Mouse (Mus musculus) CH12.LX (cell line): ENCODE measurements at regions not wholly inside any gene's neighbourhood (a gene's known extent, or its start where the extent isn't known, plus 50 kb on each side); places are given as distances from the start of the nearest gene placed in this dataset.

Experiments used
- DNase-seq: peaks from one replicate; pipeline ENCODE4 v3.0.0-alpha.2; 2013; ENCODE audit errors: extremely low read depth
- H3K27ac ChIP-seq: 2 replicates; pipeline ENCODE4 v1.5.1; 2012; ENCODE audit warnings: low read depth, mild to moderate bottlenecking, control low read depth, moderate library complexity; ENCODE audit not compliant: insufficient read depth
- H3K27me3 ChIP-seq: replicated peaks from 2 replicates; pipeline ENCODE3; 2012; ENCODE audit warnings: inconsistent platforms
- H3K36me3 ChIP-seq, 2 experiments: replicated peaks in 1 of 2; 2 replicates each; pipeline versions ENCODE3 to v1.6.1; 2012; ENCODE audit warnings: inconsistent platforms in 1 of 2, low read length in 1 of 2, mild to moderate bottlenecking in 1 of 2, mixed read lengths in 1 of 2, moderate library complexity in 1 of 2; ENCODE audit not compliant: control insufficient read depth in 1 of 2, insufficient read depth in 1 of 2
- H3K4me1 ChIP-seq, 2 experiments: 2 replicates each; pipeline ENCODE4 v1.6.1; 2012; ENCODE audit warnings: inconsistent platforms in 1 of 2, moderate library complexity in 1 of 2; ENCODE audit not compliant: insufficient read depth in 2 of 2, control insufficient read depth in 1 of 2
- H3K4me2 ChIP-seq: 2 replicates; pipeline ENCODE4 v1.6.1; 2012; ENCODE audit warnings: low read depth, mild to moderate bottlenecking, control low read depth; ENCODE audit not compliant: poor library complexity, insufficient read depth, severe bottlenecking
- H3K4me3 ChIP-seq, 3 experiments: fragments of 150-350 bp in 1 of 3; sonication (generic) in 1 of 3; replicated peaks in 1 of 3; 2 replicates each; pipeline versions ENCODE3 to v1.5.1; 2011 to 2012; ENCODE audit warnings: low read depth in 2 of 3, low read length in 2 of 3, mild to moderate bottlenecking in 2 of 3, moderate library complexity in 2 of 3, control low read depth in 1 of 3, improper control_type of control experiment in 1 of 3, inconsistent platforms in 1 of 3, mixed read lengths in 1 of 3; ENCODE audit not compliant: poor library complexity in 1 of 3
- H3K79me2 ChIP-seq: replicated peaks from 2 replicates; pipeline ENCODE4 v1.6.1; 2012; ENCODE audit warnings: mild to moderate bottlenecking, moderate library complexity; ENCODE audit not compliant: control insufficient read depth, poor library complexity, insufficient read depth, severe bottlenecking; ENCODE audit errors: extremely low read depth
- H3K9ac ChIP-seq: 2 replicates; pipeline ENCODE4 v1.6.1; 2012; ENCODE audit warnings: low read depth, mild to moderate bottlenecking, control low read depth, moderate library complexity; ENCODE audit not compliant: insufficient read depth
- H3K9me3 ChIP-seq: replicated peaks from 2 replicates; pipeline ENCODE3; 2012; ENCODE audit warnings: low read length, inconsistent platforms, mixed read lengths
- BHLHE40 ChIP-seq: IDR thresholded peaks from 2 replicates; pipeline ENCODE4 v1.6.1; 2011; ENCODE audit warnings: mild to moderate bottlenecking, low read depth, low read length, improper control_type of control experiment
- CHD2 ChIP-seq: IDR thresholded peaks from 2 replicates; pipeline ENCODE4 v1.6.1; 2011; ENCODE audit warnings: low read length, improper control_type of control experiment
- CTCF ChIP-seq, 2 experiments: IDR thresholded peaks in 1 of 2; conservative IDR thresholded peaks in 1 of 2; 2 replicates each; pipeline ENCODE4 v1.5.1; 2011 to 2012; ENCODE audit warnings: low read depth in 2 of 2, low read length in 2 of 2, improper control_type of control experiment in 1 of 2, inconsistent platforms in 1 of 2, mild to moderate bottlenecking in 1 of 2, moderate library complexity in 1 of 2
- E2F4 ChIP-seq: IDR thresholded peaks from 2 replicates; pipeline ENCODE4 v1.6.1; 2011; ENCODE audit warnings: low read depth, low read length, improper control_type of control experiment; ENCODE audit not compliant: insufficient replicate concordance
- ETS1 ChIP-seq: conservative IDR thresholded peaks from 2 replicates; pipeline ENCODE4 v1.6.1; 2012; ENCODE audit warnings: low read depth, mild to moderate bottlenecking, inconsistent platforms, low read length, improper control_type of control experiment, moderate library complexity
- GABPA ChIP-seq: IDR thresholded peaks from 2 replicates; pipeline ENCODE4 v1.6.1; 2012; ENCODE audit warnings: low read depth, low read length, improper control_type of control experiment, inconsistent platforms; ENCODE audit not compliant: insufficient replicate concordance
- JUN ChIP-seq: IDR thresholded peaks from 2 replicates; pipeline ENCODE4 v1.6.1; 2011; ENCODE audit warnings: low read depth, mild to moderate bottlenecking, low read length, improper control_type of control experiment, moderate library complexity; ENCODE audit not compliant: insufficient read depth
- JUND ChIP-seq: conservative IDR thresholded peaks from 2 replicates; pipeline ENCODE4 v1.6.1; 2011; ENCODE audit warnings: low read depth, low read length, improper control_type of control experiment
- KAT2A ChIP-seq: IDR thresholded peaks from 2 replicates; pipeline ENCODE4 v1.6.1; 2012; ENCODE audit warnings: low read length, improper control_type of control experiment, inconsistent platforms; ENCODE audit not compliant: insufficient replicate concordance
- MEF2A ChIP-seq: IDR thresholded peaks from 2 replicates; pipeline ENCODE4 v1.6.1; 2014; ENCODE audit warnings: low read depth, mild to moderate bottlenecking, inconsistent platforms, low read length, improper control_type of control experiment, borderline replicate concordance
- MYC ChIP-seq: IDR thresholded peaks from 2 replicates; pipeline ENCODE4 v1.6.1; 2011; ENCODE audit warnings: low read depth, mild to moderate bottlenecking, improper control_type of control experiment, low read length
- NELFE ChIP-seq: IDR thresholded peaks from 2 replicates; pipeline ENCODE4 v1.6.1; 2011; ENCODE audit warnings: low read depth, low read length, improper control_type of control experiment
- NRF1 ChIP-seq: IDR thresholded peaks from 2 replicates; pipeline ENCODE4 v1.6.1; 2014; ENCODE audit warnings: low read depth, mild to moderate bottlenecking, inconsistent platforms, low read length, improper control_type of control experiment, moderate library complexity
- POLR2A ChIP-seq: IDR thresholded peaks from 2 replicates; pipeline ENCODE4 v1.6.1; 2011; ENCODE audit warnings: low read depth, mild to moderate bottlenecking, improper control_type of control experiment, low read length
- POLR2AphosphoS2 ChIP-seq: IDR thresholded peaks from 2 replicates; pipeline ENCODE4 v1.6.1; 2011; ENCODE audit warnings: low read depth, low read length, improper control_type of control experiment
- RAD21 ChIP-seq: IDR thresholded peaks from 2 replicates; pipeline ENCODE4 v1.6.1; 2011; ENCODE audit warnings: low read depth, mild to moderate bottlenecking, low read length, improper control_type of control experiment, moderate library complexity
- RCOR1 ChIP-seq: conservative IDR thresholded peaks from 2 replicates; pipeline ENCODE4 v1.6.1; 2012; ENCODE audit warnings: low read depth, mild to moderate bottlenecking, inconsistent platforms, low read length, improper control_type of control experiment
- SMC3 ChIP-seq: IDR thresholded peaks from 2 replicates; pipeline ENCODE4 v1.6.1; 2011; ENCODE audit warnings: low read depth, low read length, improper control_type of control experiment
- TBP ChIP-seq: conservative IDR thresholded peaks from 2 replicates; pipeline ENCODE4 v1.6.1; 2011; ENCODE audit warnings: low read depth, low read length, improper control_type of control experiment
- UBTF ChIP-seq: IDR thresholded peaks from 2 replicates; pipeline ENCODE4 v1.6.1; 2012; ENCODE audit warnings: low read depth, mild to moderate bottlenecking, inconsistent platforms, low read length, improper control_type of control experiment, moderate library complexity
- USF1 ChIP-seq: IDR thresholded peaks from 2 replicates; pipeline ENCODE4 v1.6.1; 2014; ENCODE audit warnings: low read depth, mild to moderate bottlenecking, inconsistent platforms, low read length, improper control_type of control experiment
- USF2 ChIP-seq: conservative IDR thresholded peaks from 2 replicates; pipeline ENCODE4 v1.6.1; 2011; ENCODE audit warnings: low read depth, low read length, improper control_type of control experiment
- ZC3H11A ChIP-seq: IDR thresholded peaks from 2 replicates; pipeline ENCODE4 v1.6.1; 2012; ENCODE audit warnings: low read depth, mild to moderate bottlenecking, inconsistent platforms, low read length, improper control_type of control experiment
- ZKSCAN1 ChIP-seq: IDR thresholded peaks from 2 replicates; pipeline ENCODE4 v1.6.1; 2012; ENCODE audit warnings: low read depth, inconsistent platforms, low read length, improper control_type of control experiment, borderline replicate concordance
- ZMIZ1 ChIP-seq: IDR thresholded peaks from 2 replicates; pipeline ENCODE4 v1.6.1; 2012; ENCODE audit warnings: low read depth, mild to moderate bottlenecking, inconsistent platforms, low read length, improper control_type of control experiment
- ZNF384 ChIP-seq: IDR thresholded peaks from 2 replicates; pipeline ENCODE4 v1.6.1; 2012; ENCODE audit warnings: low read depth, low read length, improper control_type of control experiment, inconsistent platforms
- dilution Hi-C: fragments of 300-500 bp; cut with MboI; formaldehyde crosslinking; loops from 2 replicates; pipeline ENCODE4 v1.14.3; 2020; ENCODE audit warnings: low sequenced_read_pairs; ENCODE audit not compliant: extremely low pct_unique_long_range_greater_than_20kb, extremely low pct_ligation_motif_present
- in situ Hi-C: fragments of 300-500 bp; cut with MboI; formaldehyde crosslinking; loops from 3 replicates; pipeline ENCODE4 v1.14.3; 2019; ENCODE audit warnings: low sequenced_read_pairs, low pct_ligation_motif_present, low pct_unique_long_range_greater_than_20kb, mixed read lengths

DNA sequence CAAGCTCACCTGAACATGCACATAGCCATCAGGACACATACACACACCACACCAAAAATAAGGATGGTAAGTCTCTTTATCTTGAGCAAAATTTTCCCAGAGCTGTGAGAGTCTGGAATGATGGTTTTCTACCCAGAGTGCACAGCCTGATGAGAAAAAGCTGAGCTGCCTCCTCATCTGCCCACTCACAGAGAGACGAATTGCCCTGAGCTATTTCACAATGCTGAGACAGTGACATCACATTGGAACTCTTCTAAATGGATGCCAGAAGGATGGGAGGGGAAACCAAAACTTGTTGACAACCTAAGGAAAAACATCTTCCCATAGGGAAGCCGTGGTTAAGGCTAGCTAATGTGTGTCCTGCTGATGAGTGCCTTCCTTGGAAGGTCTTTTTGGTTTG, 84.8 kb downstream of the Insig2 start:
- no peak overlapping the region for H3K4me2 ChIP-seq
- no peak overlapping the region for H3K4me3 ChIP-seq
- H3K27ac ChIP-seq: no peak overlapping the region
- H3K4me1 ChIP-seq: peaks cover 0 to 10% of the 10 kb centered on the region in 2 experiments; a peak in 2 of 4 replicates
- in situ Hi-C loops (no loop called here), dilution Hi-C loops (no loop called here)
- TF ChIP-seq TBP: no peak
- no peak for TF ChIP-seq CTCF (conservative IDR thresholded peaks at IDR 0.05 in 1 of 2, IDR thresholded peaks at IDR 0.05 in 1 of 2; ENCODE audit: low read depth in 2 of 2, low read length in 2 of 2)
- TF ChIP-seq SMC3: no peak
- TF ChIP-seq BHLHE40: no peak
- no peak overlapping the region for H3K9ac ChIP-seq
- no peaks in the 10 kb centered on the region for H3K9me3 ChIP-seq
- no peaks in the 10 kb centered on the region for H3K36me3 ChIP-seq
- no peak for DNase-seq
- H3K27me3 ChIP-seq: no peaks in the 10 kb centered on the region
- H3K79me2 ChIP-seq: no peaks in the 10 kb centered on the region

DNA sequence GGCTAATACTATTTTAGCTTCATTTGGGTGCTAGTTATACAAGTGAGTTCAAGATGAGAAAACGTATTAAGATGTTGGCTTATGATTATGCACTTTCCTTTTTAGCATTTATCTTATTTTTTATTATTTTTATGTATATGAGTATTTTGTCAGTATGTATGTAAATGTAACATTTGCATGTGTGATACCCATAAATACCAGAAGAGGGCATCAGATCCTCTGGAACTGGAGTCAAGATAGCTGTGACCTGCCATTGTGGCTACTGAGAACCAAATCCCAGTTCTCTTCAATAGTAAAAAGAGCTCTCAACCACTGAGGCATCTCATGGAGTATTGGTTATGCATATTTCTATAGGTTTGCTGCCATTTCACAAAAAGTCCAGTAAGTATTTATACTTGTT, 83.3 kb downstream of the Insig2 start:
- no peak overlapping the region for H3K4me2 ChIP-seq
- H3K4me3 ChIP-seq: no peak overlapping the region
- H3K4me1 ChIP-seq: peaks cover 0 to 10% of the 10 kb centered on the region in 2 experiments; a peak in 2 of 4 replicates
- H3K79me2 ChIP-seq: no peaks in the 10 kb centered on the region
- no peak overlapping the region for H3K9ac ChIP-seq
- H3K36me3 ChIP-seq: no peaks in the 10 kb centered on the region
- TF ChIP-seq JUND: no peak
- TF ChIP-seq MEF2A: no peak
- TF ChIP-seq CTCF (conservative IDR thresholded peaks at IDR 0.05 in 1 of 2, IDR thresholded peaks at IDR 0.05 in 1 of 2; ENCODE audit: low read depth in 2 of 2, low read length in 2 of 2): peak; percentile 11 to 74; a peak in 2 of 4 replicates
- TF ChIP-seq RAD21: peak; percentile 82
- 0 out of 2 replicates have a peak, but pooled peaks have one; percentile 15 for TF ChIP-seq ZNF384
- no peak for TF ChIP-seq POLR2A
- no peak for TF ChIP-seq ZMIZ1
- peak; percentile 77 for TF ChIP-seq SMC3
- TF ChIP-seq BHLHE40: no peak
- no peak for TF ChIP-seq RCOR1
- no peak for TF ChIP-seq USF2
- TF ChIP-seq CHD2: no peak
- peak; percentile 72 for TF ChIP-seq ZC3H11A
- H3K9me3 ChIP-seq: no peaks in the 10 kb centered on the region
- peak; percentile 51 for DNase-seq
- dilution Hi-C loops: no loop called here
- in situ Hi-C loops: no loop called here
- no peaks in the 10 kb centered on the region for H3K27me3 ChIP-seq
- H3K27ac ChIP-seq: no peak overlapping the region

- TF ChIP-seq GABPA: no peak
- no peak for TF ChIP-seq MYC
- TF ChIP-seq BHLHE40: no peak
- no peak for TF ChIP-seq E2F4
- TF ChIP-seq ZMIZ1: no peak
- no peak for TF ChIP-seq RAD21
- no peak for TF ChIP-seq KAT2A
- TF ChIP-seq NRF1: no peak
- TF ChIP-seq ZKSCAN1: no peak
- no peak for TF ChIP-seq UBTF
- no peak for TF ChIP-seq POLR2AphosphoS2
- TF ChIP-seq USF1: no peak
- TF ChIP-seq RCOR1: no peak
- no peak for TF ChIP-seq NELFE
- TF ChIP-seq ETS1: no peak
- no peak for TF ChIP-seq JUN
- dilution Hi-C loops: no loop called here
- Histone ChIP-seq H3K36me3 (no peaks in the 10 kb centered on the region), H3K4me2 (no peak overlapping the region), H3K79me2 (no peaks in the 10 kb centered on the region), H3K27me3 (no peaks in the 10 kb centered on the region), H3K4me1 (peaks cover 0 to 10% of the 10 kb centered on the region in 2 experiments; a peak in 2 of 4 replicates), H3K27ac (no peak overlapping the region), H3K4me3 (no peak overlapping the region), H3K9ac (no peak overlapping the region), H3K9me3 (no peaks in the 10 kb centered on the region)
- in situ Hi-C loops: loop anchor here (10.0 kb wide), 1 partner anchor 144 kb away; no protein-coding TSS in a partner anchor
- DNase-seq: no peak
Measured at GRCm38 (mm10) chr1:121250686-121251085, 81.7 kb downstream of the Insig2 start.
